Mouse (Mus musculus) limb, embryonic 12.5 days (tissue): ENCODE data around the gene Rab3b. TPM values are rescaled to one million over a fixed set of nuclear protein-coding genes. Genes with fewer than 3 reads are reported as not detected.

Experiments used
- ATAC-seq: fragments of 200-750 bp; cut with Nextera tagmentation; 2 replicates; pipeline ENCODE4 v1.8.0; 2017; ENCODE audit warnings: low read depth, moderate TSS enrichment; ENCODE audit not compliant: insufficient number of reproducible peaks, insufficient read depth, low FRiP score, low TSS enrichment
- H3K27ac ChIP-seq: fragments of 300-500 bp; sonication (generic); 2 replicates; pipeline ENCODE4 v1.5.1; 2016; ENCODE audit warnings: mild to moderate bottlenecking, moderate library complexity
- H3K27me3 ChIP-seq: fragments of 300-500 bp; sonication (generic); 2 replicates; pipeline ENCODE4 v1.6.1; 2016; ENCODE audit warnings: mild to moderate bottlenecking, moderate library complexity
- H3K36me3 ChIP-seq: fragments of 300-500 bp; sonication (generic); 2 replicates; pipeline ENCODE4 v1.6.1; 2016; ENCODE audit warnings: mild to moderate bottlenecking, moderate library complexity
- H3K4me1 ChIP-seq: fragments of 300-500 bp; sonication (generic); replicated peaks from 2 replicates; pipeline ENCODE4 v1.6.1; 2016
- H3K4me2 ChIP-seq: fragments of 300-500 bp; sonication (generic); 2 replicates; pipeline ENCODE4 v1.6.1; 2016; ENCODE audit warnings: mild to moderate bottlenecking, moderate library complexity
- H3K4me3 ChIP-seq: fragments of 300-500 bp; sonication (generic); replicated peaks from 2 replicates; pipeline ENCODE4 v1.5.1; 2016; ENCODE audit warnings: mild to moderate bottlenecking
- H3K9ac ChIP-seq: fragments of 300-500 bp; sonication (generic); replicated peaks from 2 replicates; pipeline ENCODE4 v1.6.1; 2016; ENCODE audit warnings: mild to moderate bottlenecking, moderate library complexity
- H3K9me3 ChIP-seq: fragments of 300-500 bp; sonication (generic); 2 replicates; pipeline ENCODE4 v1.6.1; 2016; ENCODE audit warnings: mild to moderate bottlenecking, moderate library complexity
- WGBS: fragments of 180-500 bp; shearing (Covaris S2); methylation state at CpG from one replicate; pipeline ENCODE4 v1.1.7; 2016; 5-methylcytosine and 5-hydroxymethylcytosine counted together
- polyA plus RNA-seq: library from polyadenylated mRNA; unstranded; fragments of >200 nt; fragmentation: Nextera tagmentation; extraction: Ambion mirVana; gene quantifications from 2 replicates; pipeline ENCODE4 v1.2.1, GENCODE M21; 2016

Gene Rab3b
- polyA plus RNA-seq, 1 experiment from 2014 or later: 15.6 TPM

GRCm38 (mm10) chr4:108960619-108961460 lies 82.0 kb downstream of the Rab3b start:
- H3K9ac ChIP-seq: no peak overlapping the region
- no peaks in the 10 kb centered on the region for H3K36me3 ChIP-seq
- no peak overlapping the region for H3K27ac ChIP-seq
- no peak overlapping the region for H3K4me3 ChIP-seq
- 87% methylated on average over 4 of the region's 4 CpGs for WGBS
- H3K4me2 ChIP-seq: no peak overlapping the region
- no peaks in the 10 kb centered on the region for H3K27me3 ChIP-seq
- no peak for ATAC-seq
- no peaks in the 10 kb centered on the region for H3K4me1 ChIP-seq
- no peaks in the 10 kb centered on the region for H3K9me3 ChIP-seq

- H3K36me3 ChIP-seq: no peaks in the 10 kb centered on the region
- no peak overlapping the region for H3K27ac ChIP-seq
- no peak overlapping the region for H3K9ac ChIP-seq
- no peak for ATAC-seq
- no peaks in the 10 kb centered on the region for H3K9me3 ChIP-seq
- no peaks in the 10 kb centered on the region for H3K4me1 ChIP-seq
- no peak overlapping the region for H3K4me2 ChIP-seq
- no peaks in the 10 kb centered on the region for H3K27me3 ChIP-seq
- 85% methylated on average over 6 of the region's 6 CpGs for WGBS
- no peak overlapping the region for H3K4me3 ChIP-seq
Observed at GRCm38 (mm10) chr4:108963017-108963416, 84.2 kb downstream of the Rab3b start.

DNA sequence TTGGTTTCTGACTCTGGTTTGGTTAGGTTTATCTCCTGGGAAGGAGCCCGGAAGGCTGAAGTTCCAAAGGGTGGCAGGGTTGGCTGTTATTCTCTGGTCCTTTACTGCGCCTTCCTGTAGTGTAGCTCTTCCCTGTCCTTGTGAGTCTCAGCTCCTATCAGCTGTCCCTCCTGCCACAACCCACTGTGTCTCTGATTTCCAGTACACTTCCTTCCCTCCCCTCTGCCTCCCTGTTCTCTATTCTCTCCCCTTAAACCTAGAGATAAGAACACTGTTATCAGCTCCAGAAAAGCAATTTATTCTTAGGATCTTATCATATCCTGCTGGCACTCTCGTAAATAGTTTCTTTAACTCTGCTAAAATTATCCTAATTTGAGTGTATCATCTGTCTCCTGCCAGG lies 90.7 kb downstream of the Rab3b start:
- Histone ChIP-seq H3K4me2 (no peak overlapping the region), H3K9me3 (no peaks in the 10 kb centered on the region), H3K27me3 (no peaks in the 10 kb centered on the region), H3K4me3 (no peak overlapping the region), H3K4me1 (no peaks in the 10 kb centered on the region), H3K9ac (no peak overlapping the region), H3K27ac (no peak overlapping the region), H3K36me3 (no peaks in the 10 kb centered on the region)
- WGBS: 75% methylated on average over 3 of the region's 3 CpGs
- no peak for ATAC-seq

- no peaks in the 10 kb centered on the region for H3K27me3 ChIP-seq
- no peak overlapping the region for H3K27ac ChIP-seq
- no peak overlapping the region for H3K4me2 ChIP-seq
- ATAC-seq: no peak
- no peaks in the 10 kb centered on the region for H3K4me1 ChIP-seq
- H3K36me3 ChIP-seq: no peaks in the 10 kb centered on the region
- no peak overlapping the region for H3K9ac ChIP-seq
- H3K4me3 ChIP-seq: no peak overlapping the region
- 79% methylated on average over 5 of the region's 5 CpGs for WGBS
- H3K9me3 ChIP-seq: no peaks in the 10 kb centered on the region
Observed at GRCm38 (mm10) chr4:108971054-108971453, 92.2 kb downstream of the Rab3b start.

DNA sequence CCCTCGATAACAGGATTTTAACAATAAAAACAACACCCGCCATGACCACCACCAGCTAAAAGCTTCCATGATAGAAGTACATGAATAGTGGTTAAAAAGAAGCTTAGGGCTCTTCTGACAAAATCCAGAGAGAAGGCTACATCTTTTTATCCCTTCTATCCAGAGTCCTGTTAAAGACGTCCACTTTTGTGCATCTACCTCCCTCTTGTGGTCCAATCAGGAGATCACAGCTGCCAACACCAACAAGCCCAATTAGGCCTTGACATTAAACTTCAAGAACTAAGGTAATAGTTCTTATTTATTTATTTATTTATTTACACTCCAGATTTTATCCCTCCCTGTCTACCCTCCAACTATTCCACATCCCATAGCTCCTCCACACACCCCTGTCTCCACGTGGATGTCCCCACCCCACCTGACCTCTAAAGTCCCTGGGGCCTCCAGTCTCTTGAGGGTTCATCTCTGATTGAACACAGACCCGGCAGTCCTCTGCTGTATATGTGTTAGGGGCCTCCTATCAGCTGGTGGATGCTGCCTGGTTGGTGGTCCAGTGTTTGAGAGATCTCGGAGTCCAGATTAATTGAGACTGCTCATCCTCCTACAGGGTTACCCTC lies 97.7 kb downstream of the Rab3b start:
- Histone ChIP-seq H3K4me2 (no peak overlapping the region), H3K9me3 (no peaks in the 10 kb centered on the region), H3K36me3 (no peaks in the 10 kb centered on the region), H3K9ac (no peak overlapping the region), H3K27me3 (no peaks in the 10 kb centered on the region), H3K4me3 (no peak overlapping the region), H3K27ac (no peak overlapping the region), H3K4me1 (no peaks in the 10 kb centered on the region)
- 42% methylated on average over 6 of the region's 6 CpGs for WGBS
- 0 out of 2 replicates have a peak, but pooled peaks have one; percentile 42 for ATAC-seq

GRCm38 (mm10) chr4:108986833-108987472 lies 108.1 kb downstream of the Rab3b start:
- ATAC-seq: no peak
- H3K27me3 ChIP-seq: no peaks in the 10 kb centered on the region
- no peak overlapping the region for H3K27ac ChIP-seq
- H3K4me3 ChIP-seq: no peak overlapping the region
- H3K9ac ChIP-seq: no peak overlapping the region
- H3K36me3 ChIP-seq: no peaks in the 10 kb centered on the region
- no peaks in the 10 kb centered on the region for H3K9me3 ChIP-seq
- 80% methylated on average over 1 of the region's 1 CpGs for WGBS
- H3K4me1 ChIP-seq: no peaks in the 10 kb centered on the region
- H3K4me2 ChIP-seq: no peak overlapping the region

GRCm38 (mm10) chr4:108987473-108987842 lies 108.6 kb downstream of the Rab3b start:
- Histone ChIP-seq H3K4me3 (no peak overlapping the region), H3K36me3 (no peaks in the 10 kb centered on the region), H3K27me3 (no peaks in the 10 kb centered on the region), H3K9me3 (no peaks in the 10 kb centered on the region), H3K4me2 (no peak overlapping the region), H3K9ac (no peak overlapping the region), H3K4me1 (no peaks in the 10 kb centered on the region), H3K27ac (no peak overlapping the region)
- WGBS: 63% methylated on average over 4 of the region's 4 CpGs
- ATAC-seq: no peak

- no peaks in the 10 kb centered on the region for H3K27me3 ChIP-seq
- H3K36me3 ChIP-seq: no peaks in the 10 kb centered on the region
- H3K9me3 ChIP-seq: no peaks in the 10 kb centered on the region
- no peak overlapping the region for H3K27ac ChIP-seq
- H3K4me3 ChIP-seq: no peak overlapping the region
- ATAC-seq: no peak
- H3K4me2 ChIP-seq: no peak overlapping the region
- 72% methylated on average over 2 of the region's 2 CpGs for WGBS
- no peaks in the 10 kb centered on the region for H3K4me1 ChIP-seq
- H3K9ac ChIP-seq: no peak overlapping the region
Observed at GRCm38 (mm10) chr4:108989430-108989829, 110.6 kb downstream of the Rab3b start.

- no peak overlapping the region for H3K27ac ChIP-seq
- H3K9ac ChIP-seq: no peak overlapping the region
- no peak overlapping the region for H3K4me2 ChIP-seq
- H3K9me3 ChIP-seq: no peaks in the 10 kb centered on the region
- no peaks in the 10 kb centered on the region for H3K27me3 ChIP-seq
- no peaks in the 10 kb centered on the region for H3K36me3 ChIP-seq
- no peaks in the 10 kb centered on the region for H3K4me1 ChIP-seq
- no peak overlapping the region for H3K4me3 ChIP-seq
- no peak for ATAC-seq
Observed at GRCm38 (mm10) chr4:108990032-108990431, 111.2 kb downstream of the Rab3b start.

DNA sequence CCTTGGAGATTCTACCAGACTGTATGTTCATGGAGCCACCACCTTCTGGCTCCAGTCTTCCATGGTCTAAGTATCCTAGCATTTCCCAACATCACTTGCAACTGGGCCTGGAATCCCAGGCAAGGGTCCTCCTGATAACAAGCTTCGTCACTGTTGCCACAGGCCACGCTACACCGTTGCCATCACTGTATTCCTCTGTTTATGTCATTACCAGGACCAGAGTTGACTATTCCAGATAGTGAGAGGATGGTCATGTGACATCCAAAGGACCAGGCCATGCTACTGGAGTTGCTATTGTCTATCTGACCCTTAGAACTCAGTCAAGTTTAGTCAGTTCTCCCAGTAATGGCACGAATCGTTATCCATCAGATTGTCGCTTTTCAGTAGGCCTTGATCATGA lies 111.7 kb downstream of the Rab3b start:
- no peaks in the 10 kb centered on the region for H3K36me3 ChIP-seq
- WGBS: 89% methylated on average over 6 of the region's 6 CpGs
- no peak overlapping the region for H3K27ac ChIP-seq
- H3K9ac ChIP-seq: no peak overlapping the region
- H3K4me2 ChIP-seq: no peak overlapping the region
- no peaks in the 10 kb centered on the region for H3K4me1 ChIP-seq
- no peak for ATAC-seq
- no peak overlapping the region for H3K4me3 ChIP-seq
- no peaks in the 10 kb centered on the region for H3K9me3 ChIP-seq
- H3K27me3 ChIP-seq: no peaks in the 10 kb centered on the region

DNA sequence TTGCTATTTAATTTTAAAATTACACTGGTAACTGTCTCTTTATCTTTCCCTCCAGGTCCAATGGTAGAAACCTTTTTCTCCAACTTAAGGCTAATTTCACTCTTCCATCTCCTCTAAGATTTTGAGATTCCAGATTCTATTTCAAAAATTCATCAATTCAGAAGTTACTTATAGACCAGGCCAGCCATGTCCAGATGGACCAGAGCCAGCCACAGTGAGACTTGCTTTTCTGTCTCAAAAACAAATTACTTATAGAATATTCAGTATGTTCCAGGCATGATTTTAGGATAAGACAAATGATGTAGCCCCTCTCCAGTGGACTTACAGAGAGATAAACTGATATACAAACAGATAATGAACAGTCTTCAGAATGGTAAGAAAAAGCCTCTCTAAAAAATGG lies 112.9 kb downstream of the Rab3b start:
- Histone ChIP-seq H3K27me3 (no peaks in the 10 kb centered on the region), H3K4me3 (no peak overlapping the region), H3K9me3 (no peaks in the 10 kb centered on the region), H3K4me1 (no peaks in the 10 kb centered on the region), H3K27ac (no peak overlapping the region), H3K9ac (no peak overlapping the region), H3K36me3 (no peaks in the 10 kb centered on the region), H3K4me2 (no peak overlapping the region)
- ATAC-seq: no peak
